Mouse (Mus musculus) lung, postnatal 0 days (tissue): ENCODE measurements around the gene Dnajc3.

Experiments used
- CTCF ChIP-seq: IDR thresholded peaks from 2 replicates; pipeline ENCODE4 v1.5.1; 2016; ENCODE audit warnings: antibody characterized with exemption, mild to moderate bottlenecking
- EP300 ChIP-seq: IDR thresholded peaks from 2 replicates; pipeline ENCODE4 v1.6.1; 2016; ENCODE audit warnings: antibody characterized with exemption, mild to moderate bottlenecking, control low read depth

DNA sequence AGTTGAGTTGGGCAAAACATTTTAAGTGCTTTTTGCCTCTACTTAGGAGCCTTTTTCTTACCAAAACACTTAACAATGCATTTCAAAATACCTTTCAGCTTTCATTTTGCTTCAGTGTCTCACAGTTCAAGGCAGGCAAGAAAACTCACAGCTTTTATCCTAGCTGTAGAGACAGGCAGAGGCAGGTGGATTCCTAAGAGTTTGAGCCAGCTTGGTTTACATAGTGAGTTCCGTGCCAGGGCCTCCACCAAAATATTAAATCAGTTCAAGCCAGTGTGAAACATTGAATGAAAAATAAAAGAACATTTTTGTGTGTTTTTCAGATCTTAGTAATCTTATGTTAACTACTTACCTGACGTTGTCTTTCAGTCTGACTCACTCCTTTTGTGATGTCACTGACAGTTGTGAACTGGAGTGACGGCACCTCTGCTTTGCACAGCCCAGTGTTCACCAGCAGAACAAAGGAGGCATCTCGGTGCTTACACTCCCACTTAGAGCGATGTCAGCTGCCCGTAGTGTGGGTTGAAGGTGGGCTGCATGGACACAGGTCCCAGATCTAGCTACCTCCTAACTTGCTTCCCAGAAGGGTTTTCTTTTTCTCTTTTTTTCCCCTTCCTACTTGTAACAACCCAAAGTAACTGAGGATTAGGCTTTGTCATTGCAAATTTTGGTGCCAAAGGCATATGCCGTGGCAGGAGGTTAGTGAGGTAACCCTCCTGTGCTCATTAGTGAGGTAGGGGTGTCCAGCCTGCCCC lies 42.0 kb downstream of the Dnajc3 start:
- no peak for TF ChIP-seq EP300
- TF ChIP-seq CTCF, result no peak
